Mouse (Mus musculus): ENCODE measurements around the gene Tmf1. TPM values are rescaled to one million over a fixed set of nuclear protein-coding genes. Genes with fewer than 3 reads are reported as not detected.

The Tmf1 gene
- polyA plus RNA-seq, 1 experiment from 2014 or later: 30.7 TPM

- Histone ChIP-seq H3K4me1 (replicated peaks; ENCODE audit: control insufficient read depth, insufficient read depth, low read length) (no peaks in the 10 kb centered on the region), H3K9me3 (ENCODE audit: control insufficient read depth, low read length) (no peaks in the 10 kb centered on the region), H3K4me2 (ENCODE audit: low read depth, low read length, severe bottlenecking) (no peak overlapping the region), H3K9ac (ENCODE audit: low read length) (no peak overlapping the region), H3K27me3 (ENCODE audit: control insufficient read depth, insufficient read depth, low read length) (no peaks in the 10 kb centered on the region), H3K27ac (ENCODE audit: low read depth, low read length) (no peak overlapping the region), H3K4me3 (ENCODE audit: low read depth, low read length) (no peak overlapping the region), H3K36me3 (ENCODE audit: control insufficient read depth, insufficient read depth, low read length) (no peaks in the 10 kb centered on the region)
- DNase-seq (ENCODE audit: low spot score) (no peak), ATAC-seq (replicated peaks; ENCODE audit: low FRiP score) (no peak)
- WGBS: 95% methylated on average over 8 of the region's 8 CpGs
Measured at GRCm38 (mm10) chr6:97112177-97112576, 66.7 kb downstream of the Tmf1 start.

- no peaks in the 10 kb centered on the region for H3K9me3 ChIP-seq (ENCODE audit: control insufficient read depth, low read length)
Measured at GRCm38 (mm10) chr6:97106777-97107176, 72.1 kb downstream of the Tmf1 start.

GRCm38 (mm10) chr6:97106106-97106505 lies 72.8 kb downstream of the Tmf1 start:
- no peak overlapping the region for H3K4me2 ChIP-seq (ENCODE audit: low read depth, low read length, severe bottlenecking)
- DNase-seq (ENCODE audit: low spot score) (no peak), ATAC-seq (replicated peaks; ENCODE audit: low FRiP score) (no peak)

More at GRCm38 (mm10) chr6:97106777-97107176, 72.1 kb downstream of the Tmf1 start:
- Histone ChIP-seq H3K36me3 (ENCODE audit: control insufficient read depth, insufficient read depth, low read length) (no peaks in the 10 kb centered on the region), H3K27me3 (ENCODE audit: control insufficient read depth, insufficient read depth, low read length) (no peaks in the 10 kb centered on the region), H3K4me1 (replicated peaks; ENCODE audit: control insufficient read depth, insufficient read depth, low read length) (peaks cover 7% of the 10 kb centered on the region; the same call in 1 of the 2 replicates), H3K9ac (ENCODE audit: low read length) (no peak overlapping the region), H3K4me3 (ENCODE audit: low read depth, low read length) (no peak overlapping the region), H3K27ac (ENCODE audit: low read depth, low read length) (no peak overlapping the region), H3K4me2 (ENCODE audit: low read depth, low read length, severe bottlenecking) (no peak overlapping the region)
- DNase-seq (ENCODE audit: low spot score) (peak; percentile 60), ATAC-seq (replicated peaks; ENCODE audit: low FRiP score) (peak; percentile 66; the same call in 1 of the 2 replicates)
- WGBS: 30% methylated on average over 2 of the region's 2 CpGs

GRCm38 (mm10) chr6:97104264-97104852 lies 74.6 kb downstream of the Tmf1 start:
- no peak overlapping the region for H3K9ac ChIP-seq (ENCODE audit: low read length)
- DNase-seq (ENCODE audit: low spot score): no peak
- WGBS: 85% methylated on average over 7 of the region's 7 CpGs
- H3K36me3 ChIP-seq (ENCODE audit: control insufficient read depth, insufficient read depth, low read length): no peaks in the 10 kb centered on the region
- no peaks in the 10 kb centered on the region for H3K9me3 ChIP-seq (ENCODE audit: control insufficient read depth, low read length)
- H3K4me2 ChIP-seq (ENCODE audit: low read depth, low read length, severe bottlenecking): no peak overlapping the region
- no peaks in the 10 kb centered on the region; the same call in 1 of the 2 replicates for H3K27me3 ChIP-seq (ENCODE audit: control insufficient read depth, insufficient read depth, low read length)
- H3K4me1 ChIP-seq (replicated peaks; ENCODE audit: control insufficient read depth, insufficient read depth, low read length): peaks cover 10% of the 10 kb centered on the region; the same call in 1 of the 2 replicates
- H3K4me3 ChIP-seq (ENCODE audit: low read depth, low read length): no peak overlapping the region
- no peak; the same call in 1 of the 2 replicates for ATAC-seq (replicated peaks; ENCODE audit: low FRiP score)
- H3K27ac ChIP-seq (ENCODE audit: low read depth, low read length): no peak overlapping the region

More at GRCm38 (mm10) chr6:97106106-97106505, 72.8 kb downstream of the Tmf1 start:
- H3K27me3 ChIP-seq (ENCODE audit: control insufficient read depth, insufficient read depth, low read length): no peaks in the 10 kb centered on the region; the same call in 1 of the 2 replicates
- H3K9ac ChIP-seq (ENCODE audit: low read length): no peak overlapping the region
- H3K27ac ChIP-seq (ENCODE audit: low read depth, low read length): no peak overlapping the region
- WGBS: 84% methylated on average over 8 of the region's 8 CpGs
- no peaks in the 10 kb centered on the region for H3K36me3 ChIP-seq (ENCODE audit: control insufficient read depth, insufficient read depth, low read length)
- H3K4me1 ChIP-seq (replicated peaks; ENCODE audit: control insufficient read depth, insufficient read depth, low read length): peaks cover 10% of the 10 kb centered on the region; the same call in 1 of the 2 replicates
- no peaks in the 10 kb centered on the region for H3K9me3 ChIP-seq (ENCODE audit: control insufficient read depth, low read length)
- H3K4me3 ChIP-seq (ENCODE audit: low read depth, low read length): no peak overlapping the region

Other genes with a start within 250 kb of the Tmf1 start
- gene Fam19a4, start 118.7 kb downstream of the Tmf1 start, polyA plus RNA-seq (2014; fragmentation: Nextera tagmentation; extraction: Ambion mirVana): 0.41 and 0.87 TPM in 2 replicates
- 8.9 and 9.1 TPM in 2 replicates for gene Eogt, start 29.9 kb downstream of the Tmf1 start, polyA plus RNA-seq (2014; fragmentation: Nextera tagmentation; extraction: Ambion mirVana)
- 105 and 107 TPM in 2 replicates for gene Uba3, start 26.5 kb upstream of the Tmf1 start, polyA plus RNA-seq (2014; fragmentation: Nextera tagmentation; extraction: Ambion mirVana)
- gene Arl6ip5, start 31.6 kb upstream of the Tmf1 start, polyA plus RNA-seq (2014; fragmentation: Nextera tagmentation; extraction: Ambion mirVana): 36.4 and 36.9 TPM in 2 replicates
- not detected in 2 replicates for gene Lmod3, start 73.6 kb upstream of the Tmf1 start, polyA plus RNA-seq (2014; fragmentation: Nextera tagmentation; extraction: Ambion mirVana)